Mouse (Mus musculus) left cerebral cortex, adult 11 months (tissue): Measurements from ENCODE around the gene Kif6.

Source experiments
- DNase-seq: peaks from one replicate; pipeline ENCODE4 v3.0.0; 2022; ENCODE audit warnings: low spot score

Gene Kif6

DNA sequence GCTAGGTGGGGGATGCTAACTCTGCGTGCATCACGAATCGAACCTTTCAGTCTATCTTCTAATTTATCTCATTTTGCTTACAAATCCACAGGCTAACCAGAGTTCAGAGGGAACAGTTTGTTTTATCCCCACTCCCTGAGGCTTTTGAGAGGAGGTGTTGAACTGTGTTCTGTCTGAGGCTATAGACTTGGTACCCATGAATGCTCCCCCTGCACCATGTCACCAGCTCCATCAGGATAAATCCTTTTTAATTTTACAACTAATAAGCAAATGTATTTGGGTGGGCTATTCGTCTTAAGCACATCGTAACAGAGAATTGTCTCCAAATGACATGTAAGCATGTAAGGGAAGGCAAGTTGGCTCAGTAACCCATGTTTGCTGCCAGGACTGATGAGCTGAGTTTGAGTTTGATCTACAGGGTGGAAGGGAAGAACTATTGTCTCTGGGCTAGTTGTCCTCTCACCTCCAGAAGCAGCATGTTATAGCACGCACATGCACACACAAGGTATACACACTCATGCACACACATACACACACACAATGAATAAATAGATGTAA, 122.4 kb downstream of the Kif6 start:
- DNase-seq, result no peak

DNA sequence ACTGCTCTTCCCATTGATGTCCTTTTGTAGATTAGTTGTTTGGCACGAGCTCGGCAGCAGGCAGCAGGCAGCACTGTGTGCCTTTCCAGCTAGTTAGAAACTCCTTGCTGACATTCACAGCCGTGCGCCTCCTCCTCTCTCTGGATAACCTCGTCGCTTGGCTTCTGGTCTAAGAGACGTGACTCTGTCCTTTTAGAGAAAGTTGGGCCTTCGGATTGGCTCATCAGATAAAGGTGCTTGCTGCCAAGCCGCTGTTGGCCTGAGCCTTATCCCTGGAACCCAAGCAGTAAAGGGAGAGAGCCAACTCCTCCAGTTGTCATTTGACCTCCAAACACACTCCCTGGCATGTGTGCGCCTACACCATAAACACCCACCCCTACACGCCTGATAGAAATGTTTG, 123.4 kb downstream of the Kif6 start:
- no peak for DNase-seq

DNA sequence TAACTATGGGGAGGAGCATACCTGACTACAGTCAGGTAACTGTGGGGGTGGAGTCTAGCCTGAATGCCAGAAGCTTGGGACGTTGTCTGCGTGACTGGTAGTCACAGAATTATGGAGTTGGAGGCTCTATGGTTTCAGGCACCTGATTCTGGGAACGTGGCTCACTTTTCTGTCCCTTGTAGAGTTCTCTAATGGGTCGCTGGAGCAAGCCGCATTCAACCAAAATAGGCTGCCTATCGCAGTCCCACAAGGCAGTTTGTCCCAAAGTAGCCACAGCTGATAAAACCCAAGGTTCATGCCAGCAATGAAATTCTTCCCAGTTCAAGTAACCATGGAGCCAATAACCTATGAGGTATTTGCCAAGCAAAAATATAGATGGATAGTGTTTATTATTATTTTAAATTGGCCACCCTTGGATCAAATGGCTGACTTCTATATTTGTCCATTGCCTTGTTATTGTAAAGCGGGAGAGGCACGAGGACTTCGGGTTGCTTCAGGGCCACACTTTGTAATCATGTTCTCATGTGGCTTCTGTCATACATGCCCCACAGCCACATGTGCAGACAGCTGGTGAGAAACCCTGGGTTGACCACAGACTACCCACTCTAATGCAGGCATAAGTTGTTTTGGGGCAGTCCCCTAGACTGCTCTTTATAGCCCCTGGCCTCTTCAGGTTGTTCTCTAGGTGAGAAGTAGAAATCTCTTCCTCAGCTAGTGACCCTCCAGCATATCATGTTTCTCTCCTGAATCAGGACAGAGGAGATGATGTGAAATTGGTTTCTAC, 125.2 kb downstream of the Kif6 start:
- DNase-seq, result no peak

DNA sequence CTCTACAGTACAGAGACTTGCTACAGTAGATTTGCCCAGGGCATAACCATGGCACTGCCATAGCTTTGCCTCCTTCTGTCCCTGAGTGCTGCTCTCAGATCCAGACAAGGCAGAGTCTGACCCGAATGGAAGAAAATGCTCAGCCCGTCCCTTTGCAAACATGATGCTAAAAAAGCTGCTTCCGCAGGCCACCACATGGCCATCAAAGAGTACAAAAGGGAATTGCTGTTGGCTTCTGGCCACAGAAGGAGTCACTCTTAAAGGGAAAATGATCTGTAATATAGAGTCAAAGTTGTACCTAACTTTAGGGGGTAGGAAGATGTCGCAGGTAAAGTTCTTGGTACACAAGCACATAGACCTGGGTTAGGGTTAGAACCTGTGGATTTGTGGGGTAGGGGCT, 126.2 kb downstream of the Kif6 start:
- no peak for DNase-seq

DNA sequence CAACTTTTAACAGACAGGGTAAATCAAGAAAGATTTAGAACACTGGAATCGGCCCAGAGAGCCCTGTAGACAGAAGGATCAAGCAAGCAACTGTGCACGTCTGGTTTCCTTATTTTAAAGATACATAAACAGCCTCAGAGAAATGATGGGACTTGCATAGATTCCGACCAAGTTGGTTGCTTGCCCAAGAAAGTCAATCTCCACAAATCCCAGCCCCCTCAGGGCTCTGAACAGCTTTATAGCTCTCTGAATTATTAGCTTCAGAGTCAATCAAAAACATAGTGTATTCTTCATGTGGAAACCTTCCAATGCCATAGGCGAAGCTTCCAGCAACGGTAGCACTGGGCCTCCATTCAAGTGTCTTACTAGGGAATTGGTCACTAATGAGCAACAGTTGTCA, 127.0 kb downstream of the Kif6 start:
- no peak for DNase-seq

DNA sequence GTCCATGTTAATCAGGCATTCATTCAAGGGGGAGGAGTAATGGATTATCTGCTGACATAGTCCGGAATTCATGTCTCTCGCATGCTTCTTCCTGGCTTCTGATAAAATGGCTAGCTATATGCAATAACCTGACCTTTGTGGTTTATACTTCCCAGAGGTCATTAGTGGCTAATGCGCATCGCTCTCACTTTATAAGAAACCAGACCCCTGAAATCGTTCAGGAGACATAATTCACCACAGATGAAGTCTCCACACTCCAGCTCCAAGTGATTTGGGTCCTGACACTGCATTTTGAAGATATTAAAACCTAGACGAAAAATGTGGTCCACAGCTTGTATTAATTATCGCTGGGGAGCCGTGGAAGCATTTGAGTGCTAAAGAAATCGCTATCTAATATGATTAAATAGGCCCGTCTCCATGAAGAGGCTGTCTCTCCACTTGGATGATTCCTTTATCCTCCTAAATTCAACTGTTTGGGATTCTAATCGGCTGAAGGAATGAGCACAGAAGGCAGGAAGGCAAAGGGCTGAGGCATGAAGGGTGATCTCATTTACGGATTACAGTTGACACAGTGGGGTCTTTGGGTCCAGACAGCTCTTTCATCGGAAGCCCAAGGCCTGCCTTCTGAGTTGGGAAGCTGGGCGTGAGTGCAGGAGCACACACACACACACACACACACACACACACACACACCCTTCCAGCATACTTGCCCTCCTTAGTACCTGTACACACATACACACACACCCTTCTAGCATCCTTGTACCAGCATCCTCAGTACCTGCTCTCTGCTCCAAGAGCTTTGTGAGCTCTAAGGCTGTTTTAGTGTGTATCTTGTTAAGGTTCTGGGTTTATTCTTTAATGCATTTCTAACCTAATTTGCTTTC, 128.9 kb downstream of the Kif6 start:
- no peak for DNase-seq

DNA sequence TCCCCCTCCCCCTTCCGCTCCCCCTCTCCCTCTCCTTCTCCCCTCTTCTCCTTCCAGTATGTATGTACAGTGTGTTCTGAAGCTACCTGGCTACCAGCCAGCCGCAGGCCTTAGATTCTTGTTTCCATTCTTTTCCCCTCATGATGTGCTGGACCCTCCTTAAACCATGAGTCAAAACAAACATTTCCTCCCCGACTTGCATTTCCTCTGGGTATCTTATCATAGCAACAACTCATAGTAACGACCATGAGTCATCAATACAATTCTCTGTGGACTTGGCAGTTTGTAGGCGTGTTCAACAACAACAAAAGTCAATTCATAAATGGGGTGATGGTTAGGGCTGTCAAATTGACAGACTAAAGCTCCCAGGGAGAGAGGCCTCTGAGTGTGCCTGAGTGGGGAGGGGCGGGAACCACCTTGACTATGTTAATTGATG, 136.0 kb downstream of the Kif6 start:
- DNase-seq, result no peak

DNA sequence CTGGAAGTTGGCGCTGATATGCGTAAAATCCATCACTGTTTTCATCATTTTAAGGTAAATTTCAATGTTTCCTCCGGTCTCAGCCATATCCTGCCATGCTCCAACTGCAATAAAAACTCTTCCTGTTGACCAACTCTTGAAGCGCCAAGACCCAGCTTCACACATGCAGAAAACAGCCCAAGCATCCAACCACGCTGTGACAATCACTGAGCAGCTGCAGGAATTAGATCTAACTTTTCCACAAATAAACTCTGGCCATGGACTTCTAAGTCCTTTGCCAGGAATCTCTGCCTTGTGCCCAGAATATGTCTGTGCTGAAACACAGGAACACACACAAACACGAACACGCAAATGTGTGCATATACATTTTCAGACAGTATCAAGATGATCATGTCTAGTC, 138.9 kb downstream of the Kif6 start:
- no peak for DNase-seq

DNA sequence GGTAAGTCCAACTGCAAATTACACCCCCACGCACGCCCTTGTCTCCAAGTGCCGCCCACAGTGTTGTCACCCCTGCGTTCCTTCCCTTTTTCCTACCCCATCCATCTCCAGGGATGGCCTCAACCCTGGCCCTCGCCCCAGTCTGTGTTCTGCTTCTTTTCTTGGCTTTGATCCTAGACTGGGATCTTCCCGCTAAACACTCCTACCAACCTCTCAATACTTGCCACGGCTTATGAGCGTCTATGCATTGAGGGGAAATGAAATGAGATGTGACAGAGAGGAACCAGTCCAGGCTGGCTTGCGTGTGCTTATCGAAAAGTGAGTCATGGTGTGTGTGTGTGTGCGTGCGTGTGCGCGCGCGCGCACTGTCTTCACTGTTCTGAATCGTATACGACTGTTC, 141.9 kb downstream of the Kif6 start:
- DNase-seq, result no peak

DNA sequence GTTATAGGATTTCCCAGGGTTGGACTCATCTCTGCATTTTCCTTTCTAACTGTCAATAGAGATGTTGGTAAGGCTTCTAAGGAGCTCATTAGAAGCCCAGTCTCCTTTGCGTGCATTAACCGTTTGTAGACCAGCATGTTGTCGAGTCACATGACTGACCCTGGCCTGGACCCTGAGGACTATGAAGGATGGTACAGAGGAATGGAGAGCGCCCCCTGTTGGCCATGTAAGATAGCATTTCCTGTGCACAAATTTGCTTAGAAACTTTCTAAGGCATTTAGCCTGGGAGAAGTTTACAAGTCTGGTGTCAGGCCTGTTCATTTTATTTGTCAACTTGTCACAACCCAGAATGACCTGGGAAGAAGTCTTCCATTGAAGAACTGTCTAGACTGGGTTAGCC, 144.1 kb downstream of the Kif6 start:
- no peak for DNase-seq

DNA sequence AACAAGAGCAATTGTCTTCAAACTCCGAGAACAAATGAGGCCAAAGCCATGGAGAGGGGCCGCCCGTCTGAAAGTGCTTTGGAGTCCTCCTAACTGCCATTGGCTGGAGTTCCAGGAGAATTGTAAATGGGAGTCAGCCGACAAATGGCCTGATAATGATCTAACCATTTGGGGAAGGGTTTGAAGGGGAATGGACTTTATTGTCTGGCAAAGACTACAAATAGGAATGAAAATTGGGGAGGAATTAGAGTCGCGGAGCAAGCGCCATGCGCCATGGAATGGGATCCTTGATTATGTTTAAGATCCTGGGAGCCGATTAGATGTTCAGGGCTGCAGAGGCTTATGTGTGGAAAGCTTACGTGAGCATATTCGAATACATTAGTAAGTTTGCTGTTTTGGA, 146.3 kb downstream of the Kif6 start:
- no peak for DNase-seq

DNA sequence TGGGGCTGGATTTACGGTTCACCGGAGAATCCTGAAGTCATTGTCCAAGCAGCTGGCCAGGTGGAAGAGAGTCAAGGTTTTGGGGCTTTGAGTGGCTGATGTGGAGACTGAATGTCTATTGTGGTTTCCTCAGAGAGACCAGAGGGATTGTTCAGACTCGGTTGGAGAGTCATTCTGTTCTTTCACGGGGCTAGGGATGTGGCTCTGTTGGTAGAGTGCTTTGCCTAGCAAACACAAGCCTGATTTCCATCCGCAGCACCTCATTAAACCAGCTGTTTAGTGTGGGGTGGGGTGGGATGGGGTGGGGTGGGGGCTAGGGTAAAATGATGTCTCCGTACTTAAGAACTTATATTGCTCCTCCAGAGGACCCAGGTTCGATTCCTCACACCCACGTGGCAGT, 146.9 kb downstream of the Kif6 start:
- DNase-seq, result no peak

DNA sequence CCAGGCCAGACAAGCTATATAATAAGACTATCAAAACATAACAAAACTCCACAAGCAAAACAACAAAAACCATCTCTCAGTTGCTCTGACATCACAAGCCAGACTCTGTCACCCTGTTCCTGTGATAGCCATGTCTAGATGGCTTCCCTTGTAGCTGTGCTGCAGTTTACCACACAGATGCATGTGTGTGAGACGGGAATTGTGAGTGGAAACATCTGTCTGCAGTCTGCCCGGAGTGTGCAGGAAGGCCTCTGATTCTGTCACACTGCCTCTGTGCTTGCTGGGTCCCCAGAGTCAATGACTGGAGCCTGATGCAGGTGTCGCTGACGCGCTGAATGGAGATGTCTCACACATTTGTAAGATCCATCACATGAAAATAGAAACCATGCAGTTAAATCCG, 150.0 kb downstream of the Kif6 start:
- DNase-seq, result no peak

DNA sequence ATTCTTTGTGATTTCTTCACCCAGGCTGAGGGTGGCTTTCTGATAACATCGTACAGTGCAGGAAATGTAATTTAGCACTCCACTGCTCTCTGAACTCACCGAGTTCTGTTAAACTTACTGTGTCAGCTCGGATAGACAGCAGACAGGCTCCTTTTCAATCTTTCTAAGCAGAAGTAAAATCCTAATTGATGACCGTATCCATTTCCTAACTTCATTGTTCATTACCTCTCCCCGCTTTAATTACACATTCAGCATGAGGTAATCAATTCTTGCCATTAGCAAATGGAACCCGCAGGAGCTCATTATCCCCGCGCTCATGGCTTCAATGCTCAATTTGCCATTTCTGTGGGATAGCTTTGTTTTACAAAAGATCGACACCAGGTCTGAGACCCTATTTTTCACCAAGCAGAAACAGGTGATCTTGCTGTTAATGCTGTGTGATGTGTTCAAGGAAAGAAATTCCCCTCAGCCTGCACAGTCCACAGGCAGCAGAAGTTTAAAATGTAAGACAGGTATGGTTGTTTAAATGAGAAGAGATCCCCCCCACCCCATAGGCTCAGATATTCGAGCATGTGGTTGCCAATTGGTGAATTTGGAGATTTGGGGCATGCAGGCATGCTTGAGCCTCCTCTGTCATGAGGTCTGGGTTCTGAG, 152.9 kb downstream of the Kif6 start:
- DNase-seq, result no peak

DNA sequence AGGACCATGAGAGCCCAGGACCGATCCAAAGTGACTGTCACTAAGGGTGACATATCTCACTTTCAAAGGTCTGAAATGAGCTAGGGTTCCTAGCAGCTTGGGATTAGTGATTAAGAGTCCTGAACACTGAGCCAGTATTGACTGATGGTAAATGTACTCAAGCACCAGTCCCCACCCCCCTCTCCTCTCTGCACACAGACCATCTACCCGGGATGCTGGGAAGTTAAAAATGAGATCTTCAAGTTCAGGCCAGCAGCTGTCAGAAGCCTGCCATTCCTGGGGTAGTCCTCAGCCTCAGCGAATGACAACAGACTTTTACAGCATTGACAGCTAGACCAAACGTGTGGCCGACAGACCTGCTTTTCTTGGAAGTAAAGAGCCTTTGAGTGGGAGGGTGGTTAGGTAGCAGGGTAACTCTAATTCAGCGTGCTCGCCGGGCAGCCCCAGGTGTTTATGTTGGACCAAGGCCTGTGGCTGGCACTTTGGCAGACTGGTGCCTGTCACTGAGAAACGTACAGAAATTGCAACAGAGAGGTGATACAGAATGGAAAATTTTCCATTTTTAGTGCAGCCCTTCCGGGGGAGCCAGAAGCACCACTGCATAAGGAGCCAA, 156.9 kb downstream of the Kif6 start:
- no peak for DNase-seq

DNA sequence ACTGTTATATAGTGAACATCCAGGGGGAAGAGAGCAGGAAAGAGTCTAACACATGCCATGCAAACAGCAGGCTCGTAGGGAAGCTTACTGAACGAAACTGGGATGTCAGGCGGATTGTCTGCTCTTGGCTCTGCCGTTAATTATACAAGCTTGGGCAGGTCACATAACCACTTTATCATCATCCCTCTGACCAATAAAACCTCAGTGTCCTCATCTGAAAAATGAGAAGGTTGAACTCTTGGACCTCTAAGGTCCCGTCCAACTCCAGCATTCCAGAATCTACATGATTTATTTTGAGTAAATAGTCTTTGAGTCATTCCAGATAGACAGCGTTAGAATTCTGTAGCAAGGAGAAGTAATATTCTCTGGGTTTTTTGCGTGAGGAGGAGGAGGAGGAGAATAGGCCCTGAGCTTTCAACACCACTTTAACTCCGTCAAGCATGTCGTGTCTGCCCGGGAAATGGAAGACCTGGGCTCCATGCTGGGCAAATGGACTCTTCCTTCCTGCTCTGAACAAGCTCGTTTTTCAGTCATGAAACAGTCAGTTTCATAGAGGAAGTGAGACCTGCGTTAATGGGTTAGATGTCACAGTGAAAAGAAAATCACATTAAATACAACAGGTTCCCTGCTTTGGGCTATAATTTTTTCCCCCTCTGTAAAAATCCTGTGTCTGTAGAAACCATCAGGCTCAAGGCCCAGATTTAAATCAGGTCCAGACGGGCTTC, 162.3 kb downstream of the Kif6 start:
- DNase-seq, result no peak

DNA sequence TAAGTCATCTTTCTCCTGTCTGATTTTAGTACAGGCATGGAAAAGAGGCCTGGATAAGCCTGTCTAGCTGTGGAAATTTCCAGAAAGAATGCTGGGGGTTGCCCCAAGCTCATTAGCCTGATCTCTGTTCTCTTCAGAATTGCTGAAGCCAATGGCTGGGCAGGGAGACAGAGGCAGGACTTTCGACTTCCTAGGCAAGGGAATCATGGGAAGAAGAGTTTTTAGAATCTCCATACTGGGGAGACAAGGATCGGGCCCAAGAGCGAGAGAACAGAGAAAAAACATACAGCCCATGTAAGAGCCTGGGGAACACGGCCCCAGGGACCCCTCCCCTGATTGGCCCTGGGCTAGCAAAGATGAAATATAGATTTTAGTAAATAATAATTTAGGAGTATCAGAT, 164.1 kb downstream of the Kif6 start:
- no peak for DNase-seq

DNA sequence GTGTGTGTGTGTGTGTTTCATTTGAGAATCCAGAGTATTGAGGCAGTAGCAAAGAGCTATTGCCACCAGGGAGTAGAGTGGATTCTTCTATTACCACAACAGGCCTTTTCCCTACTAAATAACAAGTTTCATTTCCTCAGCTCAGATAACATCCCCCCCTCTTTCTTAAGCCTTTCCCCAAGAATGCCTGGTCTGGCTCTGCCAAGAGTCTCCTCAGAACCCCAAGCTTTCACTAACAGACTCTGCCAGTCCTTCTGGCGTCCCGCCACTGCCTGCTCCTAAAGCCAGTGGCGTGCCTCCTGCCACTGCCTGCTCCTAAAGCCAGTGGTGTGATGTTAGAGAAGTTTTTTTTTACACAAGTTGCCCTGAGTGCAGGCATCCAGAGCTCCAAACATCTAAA, 164.6 kb downstream of the Kif6 start:
- DNase-seq, result no peak

DNA sequence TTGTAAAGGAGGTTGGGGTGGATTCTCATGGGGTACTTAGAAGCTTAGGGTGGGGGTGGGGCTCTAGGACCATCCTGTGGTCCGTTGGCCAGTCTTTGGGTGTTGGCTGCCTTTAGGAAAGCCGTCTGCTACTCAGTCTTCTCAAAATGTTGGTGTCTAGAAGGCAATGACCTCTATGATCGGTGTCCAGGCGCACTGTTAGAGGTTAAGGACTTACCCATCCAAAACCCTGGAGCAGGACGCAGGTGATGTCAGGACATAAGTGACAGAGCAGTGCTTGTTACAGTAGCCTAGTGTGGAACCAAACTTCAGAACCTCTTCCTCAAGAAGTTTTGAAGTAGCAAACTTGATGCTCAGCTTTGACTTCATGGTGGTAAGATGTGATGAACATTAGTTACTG, 170.9 kb downstream of the Kif6 start:
- DNase-seq, result no peak

DNA sequence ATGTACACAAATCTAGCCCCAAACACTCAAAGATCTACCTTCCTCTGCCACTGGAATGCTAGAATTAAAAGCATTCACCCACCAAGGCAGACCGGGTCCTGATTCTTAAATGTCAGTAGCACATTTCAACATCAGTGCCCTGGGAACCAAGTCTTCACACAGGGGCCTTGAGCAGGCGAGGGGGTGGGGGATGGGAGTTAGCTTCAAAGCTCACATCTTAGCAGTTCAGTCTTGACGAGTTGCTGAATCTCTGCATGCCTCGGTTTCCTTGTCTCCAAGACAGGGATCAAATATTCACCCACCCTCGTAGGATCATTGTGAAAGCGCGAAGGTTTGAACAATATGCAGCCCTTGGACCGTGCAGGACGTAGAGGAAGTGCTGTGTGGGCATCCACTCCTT, 172.4 kb downstream of the Kif6 start:
- no peak for DNase-seq

DNA sequence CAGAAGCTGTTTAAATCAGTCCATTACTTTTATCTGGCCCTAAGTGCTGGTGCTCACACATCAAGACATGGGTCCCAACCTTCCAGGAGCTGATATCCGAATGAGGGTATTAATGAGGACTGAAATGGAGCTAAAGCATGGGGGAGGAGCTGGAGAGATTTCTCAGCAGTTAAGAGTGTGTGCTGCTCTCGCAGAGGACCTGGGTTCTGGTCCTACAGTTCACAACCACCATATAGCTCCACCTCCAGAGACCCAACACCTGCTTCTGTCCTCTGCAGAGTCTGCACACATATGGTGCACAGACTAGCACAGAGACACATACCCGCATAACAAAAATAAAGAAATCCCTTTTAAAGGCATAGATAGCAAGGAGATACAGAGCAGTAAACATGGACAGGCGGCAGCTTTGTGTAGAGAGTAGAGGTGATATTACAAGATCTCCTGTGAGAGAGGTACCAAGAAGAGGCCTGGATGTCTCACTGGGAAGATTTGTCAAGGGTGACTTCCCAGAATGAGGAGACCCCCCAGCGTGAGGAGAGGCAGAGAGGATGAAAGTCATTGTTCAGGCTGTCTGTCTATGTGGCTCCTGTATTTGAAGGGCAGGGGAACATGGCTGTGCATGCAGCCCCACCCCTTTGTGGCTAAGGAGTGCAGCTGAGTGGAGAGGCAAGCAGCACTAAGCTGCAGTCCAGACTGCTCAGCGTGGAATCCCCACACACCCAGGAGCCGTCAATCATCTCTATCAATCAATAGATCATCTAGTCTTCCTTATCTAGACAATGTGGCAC, 173.4 kb downstream of the Kif6 start:
- no peak for DNase-seq
